Mouse (Mus musculus) right cerebral cortex, adult 2 months (tissue): ENCODE results near the gene Tecpr1.

ENCODE experiments used
- DNase-seq, 2 experiments: peaks; one replicate each; pipeline ENCODE4 v3.0.0; 2021 to 2022; ENCODE audit warnings: low spot score in 2 of 2

Gene Tecpr1

GRCm38 (mm10) chr5:144223503-144223862 is at the start of gene Tecpr1:
Tecpr1 (minus strand) TSS chr5:144223615.
- peak; percentile 94 to 96 for DNase-seq

GRCm38 (mm10) chr5:144271772-144272171 is 48.4 kb upstream of the Tecpr1 start:
- DNase-seq, result no peak

- DNase-seq, result no peak
Measured at GRCm38 (mm10) chr5:144271118-144271517, 47.7 kb upstream of the Tecpr1 start.

- DNase-seq, result no peak
Measured at GRCm38 (mm10) chr5:144270420-144270819, 47.0 kb upstream of the Tecpr1 start.

- DNase-seq, result no peak
Measured at GRCm38 (mm10) chr5:144269926-144270325, 46.5 kb upstream of the Tecpr1 start.

GRCm38 (mm10) chr5:144267535-144268241 is 44.3 kb upstream of the Tecpr1 start:
- peak; percentile 51 to 68 for DNase-seq

GRCm38 (mm10) chr5:144263496-144263895 is 40.1 kb upstream of the Tecpr1 start:
- DNase-seq, result no peak

GRCm38 (mm10) chr5:144263082-144263481 is 39.7 kb upstream of the Tecpr1 start:
- DNase-seq, result no peak

GRCm38 (mm10) chr5:144261829-144262228 is 38.4 kb upstream of the Tecpr1 start:
- no peak for DNase-seq

- DNase-seq, result no peak
Measured at GRCm38 (mm10) chr5:144261309-144261708, 37.9 kb upstream of the Tecpr1 start.

- DNase-seq, result no peak
Measured at GRCm38 (mm10) chr5:144260464-144260863, 37.0 kb upstream of the Tecpr1 start.

- no peak for DNase-seq
Measured at GRCm38 (mm10) chr5:144259228-144259627, 35.8 kb upstream of the Tecpr1 start.

GRCm38 (mm10) chr5:144258687-144259086 is 35.3 kb upstream of the Tecpr1 start:
- no peak for DNase-seq

GRCm38 (mm10) chr5:144258131-144258611 is 34.8 kb upstream of the Tecpr1 start:
- peak; percentile 36 to 43 for DNase-seq

GRCm38 (mm10) chr5:144257451-144258110 is 34.2 kb upstream of the Tecpr1 start:
- DNase-seq, result no peak

- no peak for DNase-seq
Measured at GRCm38 (mm10) chr5:144256888-144257287, 33.5 kb upstream of the Tecpr1 start.

GRCm38 (mm10) chr5:144256541-144256870 is 33.1 kb upstream of the Tecpr1 start:
- no peak for DNase-seq

GRCm38 (mm10) chr5:144255632-144256540 is 32.5 kb upstream of the Tecpr1 start:
- peak; percentile 40 to 71 for DNase-seq

GRCm38 (mm10) chr5:144254811-144255631 is 31.6 kb upstream of the Tecpr1 start:
- DNase-seq, result peak; percentile 57 to 73

- no peak for DNase-seq
Measured at GRCm38 (mm10) chr5:144254122-144254810, 30.9 kb upstream of the Tecpr1 start.

- no peak for DNase-seq
Measured at GRCm38 (mm10) chr5:144253212-144253611, 29.8 kb upstream of the Tecpr1 start.
